Mouse (Mus musculus): ENCODE data around the gene Rxfp3.
A peak's percentile ranks its signal among the peaks of the same experiment; 100 is the strongest.
"Not testable (repeated sequence)": the region's sequence is repeated elsewhere in the genome, so short reads cannot be mapped to it uniquely, and the experiment has no call there.

Gene Rxfp3

GRCm38 (mm10) chr15:11035947-11036474, 1.8 kb downstream of the Rxfp3 start:
- no peak for DNase-seq (ENCODE audit: low read depth, low spot score)

GRCm38 (mm10) chr15:11030188-11030587, 7.6 kb downstream of the Rxfp3 start:
- no peak for DNase-seq (ENCODE audit: low read depth, low spot score)

- DNase-seq (ENCODE audit: low read depth, low spot score), result no peak
Observed at GRCm38 (mm10) chr15:11026801-11027561, 10.8 kb downstream of the Rxfp3 start.

- DNase-seq (ENCODE audit: low read depth, low spot score), result no peak
Observed at GRCm38 (mm10) chr15:11014931-11015330, 22.9 kb downstream of the Rxfp3 start.

- DNase-seq (ENCODE audit: low read depth, low spot score), result no peak
Observed at GRCm38 (mm10) chr15:11010976-11011548, 26.7 kb downstream of the Rxfp3 start.

- peak; percentile 16 for DNase-seq (ENCODE audit: low read depth, low spot score)
Observed at GRCm38 (mm10) chr15:11008756-11009155, 29.0 kb downstream of the Rxfp3 start.

GRCm38 (mm10) chr15:11004646-11005045, 33.1 kb downstream of the Rxfp3 start:
- DNase-seq (ENCODE audit: low read depth, low spot score), result no peak

GRCm38 (mm10) chr15:11003791-11004190, 34.0 kb downstream of the Rxfp3 start:
- no peak for DNase-seq (ENCODE audit: low read depth, low spot score)

- DNase-seq (ENCODE audit: low read depth, low spot score), result no peak
Observed at GRCm38 (mm10) chr15:11000421-11000820, 37.4 kb downstream of the Rxfp3 start, which contains the start of gene Slc45a2. TSS of gene Slc45a2 (plus strand) at chr15:11000721.

- DNase-seq (ENCODE audit: low read depth, low spot score), result no peak
Observed at GRCm38 (mm10) chr15:10999832-11000231, 38.0 kb downstream of the Rxfp3 start.

GRCm38 (mm10) chr15:10991566-10991965, 46.2 kb downstream of the Rxfp3 start:
- DNase-seq (ENCODE audit: low read depth, low spot score), result peak; percentile 13

- no peak for DNase-seq (ENCODE audit: low read depth, low spot score)
Observed at GRCm38 (mm10) chr15:10990411-10990810, 47.4 kb downstream of the Rxfp3 start.

GRCm38 (mm10) chr15:10986477-10986876, 51.3 kb downstream of the Rxfp3 start:
- not testable (repeated sequence) for DNase-seq (ENCODE audit: low read depth, low spot score)

GRCm38 (mm10) chr15:10985756-10986155, 52.0 kb downstream of the Rxfp3 start:
- no peak for DNase-seq (ENCODE audit: low read depth, low spot score)
